Mouse (Mus musculus): ENCODE results near the gene Gm28048. TPM values are rescaled to one million over a fixed set of nuclear protein-coding genes. Genes with fewer than 3 reads are reported as not detected.

Gene Gm28048
- total RNA-seq, 2 experiments from 2014 or later = 14.2 to 25.6 TPM

DNA sequence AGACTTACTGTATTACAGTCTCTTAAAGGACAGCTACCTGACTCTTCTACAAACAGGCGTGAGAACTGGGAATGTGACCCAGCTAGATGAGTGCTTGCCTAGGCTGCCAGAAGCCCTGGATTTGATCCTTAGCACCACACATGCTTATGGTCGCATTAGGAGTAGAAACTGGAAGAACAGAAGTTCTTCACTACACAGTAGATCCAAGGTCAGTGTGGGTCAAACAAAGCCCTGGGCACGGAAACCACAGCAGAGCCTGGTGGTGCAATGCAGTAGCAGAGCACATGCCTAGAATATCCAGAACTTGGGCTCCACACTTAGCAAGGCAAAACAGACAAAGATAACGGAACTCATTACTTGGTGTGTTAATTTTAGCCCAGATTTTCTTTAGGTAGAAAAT is 131.8 kb downstream of the Gm28048 start:
- ATAC-seq (replicated peaks; ENCODE audit: low FRiP score, poor library complexity, severe bottlenecking) = no peak

DNA sequence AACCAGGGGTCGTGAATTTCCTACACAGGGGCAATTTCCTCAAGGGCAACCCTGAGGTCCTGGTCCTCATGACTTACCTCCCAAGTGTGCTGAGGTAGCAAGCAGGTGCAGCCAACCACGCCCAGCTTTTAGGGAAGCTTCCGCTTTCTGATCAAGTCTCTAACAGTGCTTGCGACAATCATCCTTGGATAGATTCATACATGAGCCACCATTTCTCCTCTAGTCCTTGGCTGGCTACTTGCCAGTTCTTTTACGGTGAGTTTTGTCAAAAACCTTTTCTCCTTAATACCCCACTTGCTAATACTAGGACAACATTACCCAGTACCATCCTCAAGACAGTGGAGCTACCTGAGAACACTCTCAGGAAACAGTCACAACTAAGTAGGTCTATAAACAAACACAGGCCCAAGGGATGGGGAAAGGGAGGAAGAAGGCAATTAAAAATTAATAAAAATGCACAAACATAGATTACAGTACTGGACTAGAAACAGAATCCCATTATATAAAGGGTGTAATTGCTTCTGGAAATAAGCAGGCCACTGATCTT is 133.2 kb downstream of the Gm28048 start:
- ATAC-seq (replicated peaks; ENCODE audit: low FRiP score, poor library complexity, severe bottlenecking) = no peak

- no peak for ATAC-seq (replicated peaks; ENCODE audit: low FRiP score, poor library complexity, severe bottlenecking)
These were observed 133.9 kb downstream of the Gm28048 start for GRCm38 (mm10) chr11:22847732-22848648.

DNA sequence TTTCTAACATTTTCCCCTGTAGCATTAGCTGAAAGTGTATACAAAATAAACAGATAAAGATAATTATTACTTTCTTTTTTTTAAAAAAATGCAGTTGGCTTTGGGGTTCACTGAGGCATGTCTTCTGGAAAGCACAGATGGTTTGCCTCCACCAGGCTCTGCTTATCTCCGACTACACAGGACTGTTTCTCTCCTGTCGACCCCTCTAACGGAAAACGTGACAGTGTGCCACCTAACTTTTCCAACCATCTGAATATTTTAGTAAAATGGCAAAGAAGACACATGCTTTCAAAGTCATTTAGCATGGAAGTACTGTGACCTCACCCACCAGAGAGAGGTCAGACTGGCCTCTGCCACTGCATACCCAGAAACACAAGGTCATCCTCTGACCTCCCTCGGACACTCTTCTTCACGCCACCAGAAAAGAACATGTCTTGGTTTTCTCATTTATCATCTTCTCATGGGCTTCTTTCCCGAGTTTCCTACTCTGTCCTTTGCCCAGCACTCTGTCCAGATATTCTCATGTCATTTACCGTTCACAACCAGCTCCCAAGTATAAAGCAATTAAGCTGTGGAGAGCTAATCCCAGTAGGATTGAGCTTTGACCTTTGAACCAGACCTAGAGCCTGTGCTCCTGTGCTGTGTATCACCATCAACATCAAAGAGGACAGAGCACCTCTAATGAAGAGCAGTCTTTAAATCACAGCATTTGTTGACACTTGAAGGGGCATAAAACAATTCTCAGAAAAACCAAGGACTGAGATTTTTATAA is 134.7 kb downstream of the Gm28048 start:
- no peak for ATAC-seq (replicated peaks; ENCODE audit: low FRiP score, poor library complexity, severe bottlenecking)

DNA sequence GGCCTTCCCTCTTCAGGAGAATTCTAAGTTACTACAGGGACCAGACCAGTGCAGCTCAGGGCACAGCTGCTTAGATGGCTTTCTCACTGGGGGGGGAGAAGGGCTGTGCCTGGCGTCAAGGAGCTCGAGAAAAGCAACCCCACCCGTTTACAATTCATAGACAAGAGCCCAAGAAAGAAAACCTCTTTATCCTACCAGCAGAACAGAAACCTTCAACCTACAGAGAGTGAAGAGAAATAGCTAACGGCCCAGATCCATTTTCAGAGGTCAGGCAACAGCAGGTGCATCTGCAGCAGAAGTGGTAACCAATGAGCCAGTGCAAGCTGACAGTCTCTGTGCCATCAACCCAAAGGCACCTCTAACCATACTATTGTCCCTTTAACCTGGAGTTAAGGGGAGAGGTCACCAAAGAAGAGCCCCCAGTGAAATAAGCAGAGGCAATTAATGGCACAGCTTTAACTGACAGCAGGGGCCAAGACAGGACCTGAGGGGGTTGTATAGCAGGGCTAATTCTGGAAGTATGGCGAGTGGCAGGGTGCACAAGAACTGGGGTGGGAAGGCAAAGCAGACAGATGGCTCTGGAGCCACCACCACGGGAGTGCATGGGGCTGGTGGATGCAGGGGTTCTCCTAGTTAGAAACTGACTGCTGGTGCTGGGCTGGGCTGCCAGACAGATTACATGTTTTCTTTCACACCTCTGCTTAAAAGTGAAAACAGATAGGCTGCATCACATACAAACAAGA is 135.6 kb downstream of the Gm28048 start:
- no peak for ATAC-seq (replicated peaks; ENCODE audit: low FRiP score, poor library complexity, severe bottlenecking)

DNA sequence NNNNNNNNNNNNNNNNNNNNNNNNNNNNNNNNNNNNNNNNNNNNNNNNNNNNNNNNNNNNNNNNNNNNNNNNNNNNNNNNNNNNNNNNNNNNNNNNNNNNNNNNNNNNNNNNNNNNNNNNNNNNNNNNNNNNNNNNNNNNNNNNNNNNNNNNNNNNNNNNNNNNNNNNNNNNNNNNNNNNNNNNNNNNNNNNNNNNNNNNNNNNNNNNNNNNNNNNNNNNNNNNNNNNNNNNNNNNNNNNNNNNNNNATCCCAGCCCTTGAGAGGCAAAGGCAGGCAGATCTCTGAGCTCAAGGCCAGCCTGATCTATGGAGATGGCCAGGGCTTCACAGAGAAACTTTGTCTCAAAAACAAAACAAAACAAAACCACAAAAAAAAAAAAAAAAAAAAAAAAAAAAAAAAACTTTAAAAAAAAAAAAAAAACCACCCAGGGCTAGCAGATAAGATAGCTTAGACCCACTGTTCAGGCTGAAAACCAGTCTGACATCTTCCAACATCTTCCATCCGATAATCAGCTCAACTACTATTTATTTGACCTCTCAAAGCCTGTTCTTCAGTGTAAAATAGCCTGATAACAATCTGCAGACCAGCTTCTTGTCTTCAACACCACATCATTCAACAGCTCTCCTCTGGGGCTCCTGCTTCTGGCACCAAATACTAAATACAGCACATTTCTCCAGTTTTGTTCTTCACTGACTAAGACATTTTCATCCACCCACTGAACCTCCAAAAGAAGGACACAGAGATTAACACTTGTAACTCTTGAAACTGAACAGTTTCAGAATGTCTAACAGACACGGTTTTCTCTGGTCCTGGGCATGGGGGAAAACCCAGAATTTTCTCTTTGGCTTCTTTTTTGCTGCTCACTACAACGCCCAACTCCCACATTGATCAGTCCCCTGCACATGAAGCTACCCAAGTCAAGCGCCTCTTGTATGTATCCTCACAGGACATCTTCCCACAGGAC is 136.9 kb downstream of the Gm28048 start:
- no peak for ATAC-seq (replicated peaks; ENCODE audit: low FRiP score, poor library complexity, severe bottlenecking)

DNA sequence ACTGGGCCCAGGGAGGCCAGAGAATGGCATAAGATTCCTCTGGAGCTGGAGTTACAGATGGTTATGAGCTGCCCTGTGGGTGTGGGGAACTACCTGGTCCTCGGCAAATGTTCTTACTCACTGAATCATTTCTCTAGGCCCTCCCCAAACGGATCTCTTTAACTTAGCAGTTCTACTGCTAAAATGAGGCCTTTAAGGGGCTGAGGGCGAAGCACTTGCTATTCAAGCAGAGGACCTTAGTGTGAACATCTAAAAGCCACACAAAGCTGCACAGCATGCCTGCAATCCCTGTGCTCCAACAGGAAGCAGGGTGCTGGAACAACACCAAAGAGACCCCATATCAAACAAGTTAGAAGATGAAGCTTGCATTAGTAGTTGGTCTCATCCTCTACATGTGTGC is 142.4 kb downstream of the Gm28048 start:
- no peak for ATAC-seq (replicated peaks; ENCODE audit: low FRiP score, poor library complexity, severe bottlenecking)

- no peak for ATAC-seq (replicated peaks; ENCODE audit: low FRiP score, poor library complexity, severe bottlenecking)
These were observed 143.5 kb downstream of the Gm28048 start for GRCm38 (mm10) chr11:22838361-22838760.

DNA sequence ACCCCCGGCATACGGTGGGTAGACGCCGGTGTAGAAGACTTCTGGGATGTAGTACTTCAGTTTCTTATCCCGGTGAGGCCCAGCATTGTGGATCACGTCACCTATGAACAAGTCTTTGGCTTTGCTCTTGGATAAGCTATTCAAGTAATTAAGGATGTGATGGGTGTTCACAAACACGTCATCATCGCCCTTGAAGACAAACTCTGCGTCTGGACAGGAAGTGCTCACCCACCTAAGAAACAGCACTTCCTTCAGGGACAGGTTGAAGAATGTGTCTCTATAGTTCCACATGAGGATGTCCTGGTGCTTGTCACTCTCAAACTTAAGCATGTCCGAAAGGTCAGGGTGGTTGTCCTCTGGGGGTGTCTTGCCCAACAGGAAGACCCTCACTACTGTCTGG is 145.6 kb downstream of the Gm28048 start:
- ATAC-seq (replicated peaks; ENCODE audit: low FRiP score, poor library complexity, severe bottlenecking) = no peak

DNA sequence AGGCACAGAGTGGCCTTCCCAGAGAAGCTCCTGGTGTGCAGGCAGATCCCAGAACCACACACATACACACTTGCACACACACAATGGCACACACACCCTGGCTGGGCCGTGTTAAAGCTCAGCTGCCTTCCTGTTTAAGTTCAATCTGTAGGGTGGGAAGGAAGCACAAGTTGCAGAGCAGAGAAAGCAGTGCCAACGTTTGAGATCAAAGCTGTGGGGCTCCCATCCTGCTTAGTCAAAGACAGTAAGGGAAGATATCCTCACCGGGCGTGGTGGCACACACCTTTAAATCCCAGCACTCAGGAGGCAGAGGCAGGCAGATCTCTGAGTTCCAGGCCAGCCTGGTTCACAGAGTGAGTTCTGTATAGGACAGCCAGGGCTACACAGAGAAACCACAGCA is 149.3 kb downstream of the Gm28048 start:
- ATAC-seq (replicated peaks; ENCODE audit: low FRiP score, poor library complexity, severe bottlenecking) = no peak

DNA sequence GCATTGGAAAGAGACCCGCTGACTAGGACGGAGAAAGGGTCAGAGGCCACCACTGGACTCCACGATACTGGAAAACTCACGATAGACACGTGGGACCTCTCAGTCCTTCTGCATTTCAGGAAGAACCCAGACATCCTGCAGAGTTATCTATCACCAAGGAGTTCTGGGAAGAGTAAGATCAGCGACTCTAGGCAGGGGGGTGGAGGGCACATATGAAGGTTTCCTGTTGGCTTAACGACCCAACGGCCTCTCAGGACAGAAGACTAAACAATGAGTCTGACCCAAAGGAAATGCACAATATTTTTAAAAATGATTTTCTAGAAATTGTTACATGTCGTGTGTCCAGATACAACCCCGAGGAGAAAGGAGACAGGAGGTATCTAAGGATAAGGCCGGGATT is 150.0 kb downstream of the Gm28048 start:
- no peak for ATAC-seq (replicated peaks; ENCODE audit: low FRiP score, poor library complexity, severe bottlenecking)

DNA sequence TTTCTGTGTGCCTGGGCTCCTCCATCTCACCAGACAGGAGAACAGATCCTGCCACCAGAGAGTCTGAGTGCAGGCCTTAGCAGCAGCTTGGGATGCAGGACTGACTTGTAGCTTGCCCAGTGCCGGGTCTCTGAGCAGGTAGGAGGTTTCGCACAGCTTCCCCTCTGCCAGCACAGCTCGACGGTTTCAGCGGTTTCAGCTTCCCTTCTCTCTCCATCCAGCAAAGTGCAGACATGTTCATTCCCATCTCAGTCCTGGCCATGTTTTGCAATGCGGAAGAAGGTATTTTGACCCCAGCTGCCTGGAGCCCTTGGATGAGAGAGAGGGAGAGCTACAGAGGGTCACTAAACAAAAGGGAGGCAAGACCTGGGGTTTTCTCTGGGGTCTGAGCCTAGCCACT is 151.2 kb downstream of the Gm28048 start:
- ATAC-seq (replicated peaks; ENCODE audit: low FRiP score, poor library complexity, severe bottlenecking) = no peak

GRCm38 (mm10) chr11:22830179-22830611 is 151.7 kb downstream of the Gm28048 start:
- ATAC-seq (replicated peaks; ENCODE audit: low FRiP score, poor library complexity, severe bottlenecking) = no peak

- ATAC-seq (replicated peaks; ENCODE audit: low FRiP score, poor library complexity, severe bottlenecking) = no peak
These were observed 152.8 kb downstream of the Gm28048 start for GRCm38 (mm10) chr11:22828988-22829632.

DNA sequence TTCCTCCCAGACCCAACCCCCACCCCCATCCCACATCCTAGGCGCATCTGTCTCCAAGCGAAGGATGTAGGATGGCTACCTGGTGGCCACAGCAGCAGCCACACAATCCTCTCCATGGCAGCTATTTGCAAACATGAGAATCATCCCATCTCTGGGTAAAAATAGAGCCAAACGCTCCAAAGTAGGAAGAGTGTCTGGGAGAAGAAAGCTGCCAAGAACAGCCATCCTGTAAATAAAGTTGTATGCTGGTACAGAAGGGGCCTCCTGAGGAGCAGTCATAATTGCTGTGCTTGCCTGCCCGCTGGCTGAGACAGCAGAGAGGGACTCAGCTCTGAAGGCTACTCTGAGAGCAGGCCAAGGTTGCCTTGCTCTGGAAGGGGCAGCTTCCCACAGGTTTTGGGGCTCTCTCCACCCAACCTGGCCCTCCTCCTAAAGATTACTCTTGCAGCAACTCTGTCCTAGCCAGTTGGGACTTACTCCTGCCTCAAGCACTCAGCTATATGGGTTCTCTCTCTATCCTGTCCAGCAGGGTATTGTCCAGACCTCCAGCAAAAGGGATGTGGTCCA is 154.3 kb downstream of the Gm28048 start:
- ATAC-seq (replicated peaks; ENCODE audit: low FRiP score, poor library complexity, severe bottlenecking) = no peak

- no peak for ATAC-seq (replicated peaks; ENCODE audit: low FRiP score, poor library complexity, severe bottlenecking)
These were observed 155.2 kb downstream of the Gm28048 start for GRCm38 (mm10) chr11:22826665-22827064.

GRCm38 (mm10) chr11:22826051-22826450 is 155.8 kb downstream of the Gm28048 start:
- no peak for ATAC-seq (replicated peaks; ENCODE audit: low FRiP score, poor library complexity, severe bottlenecking)

DNA sequence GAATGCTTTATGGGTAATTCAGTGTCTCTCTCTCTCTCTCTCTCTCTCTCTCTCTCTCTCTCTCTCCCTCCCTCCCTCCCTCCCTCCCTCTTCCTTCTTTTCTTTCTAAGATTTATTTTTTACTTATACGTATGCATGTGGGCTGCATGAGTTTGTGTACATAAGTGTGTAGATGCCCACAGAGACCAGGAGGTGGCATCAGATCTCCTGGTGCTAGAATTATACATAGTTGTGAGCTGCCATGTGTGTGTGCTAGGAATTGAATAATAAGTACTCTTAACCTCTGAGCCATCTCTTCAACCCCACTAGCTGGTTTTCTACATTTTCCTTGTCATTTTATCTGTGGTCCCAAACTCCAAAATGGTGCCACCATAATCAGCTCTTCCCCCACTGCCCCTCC is 156.3 kb downstream of the Gm28048 start:
- ATAC-seq (replicated peaks; ENCODE audit: low FRiP score, poor library complexity, severe bottlenecking) = no peak

Measured in erythroblast, adult 5-6 weeks (primary cell).